Mouse (Mus musculus): ENCODE results near the gene Vmn1r148. TPM values are rescaled to one million over a fixed set of nuclear protein-coding genes. Genes with fewer than 3 reads are reported as not detected.

The Vmn1r148 gene
- polyA plus RNA-seq (2012; rRNA removed): not detected in 2 replicates

GRCm38 (mm10) chr7:22413283-22413682 is at the start of gene Vmn1r148:
Gene Vmn1r148 (plus strand): TSS chr7:22413583.

GRCm38 (mm10) chr7:22370939-22371338 is 42.4 kb upstream of the Vmn1r148 start, which contains the start of gene Gm8660:
Gene Gm8660 (minus strand): TSS chr7:22371039.

GRCm38 (mm10) chr7:22438129-22438528 is 24.7 kb downstream of the Vmn1r148 start, which contains the start of gene Vmn1r149:
Gene Vmn1r149 (minus strand): TSS chr7:22438229.

GRCm38 (mm10) chr7:22463975-22464374 is 50.6 kb downstream of the Vmn1r148 start, which contains the start of gene Gm10665:
Gene Gm10665 (minus strand): TSS chr7:22464075.

Other genes with a start within 250 kb of the Vmn1r148 start
- gene Vmn1r142, start 249.5 kb upstream of the Vmn1r148 start, polyA plus RNA-seq (2012; rRNA removed): not detected in 2 replicates
- not detected in 2 replicates for gene Vmn1r143, start 224.2 kb upstream of the Vmn1r148 start, polyA plus RNA-seq (2012; rRNA removed)
- not detected in 2 replicates for gene Gm8653, start 212.3 kb upstream of the Vmn1r148 start, polyA plus RNA-seq (2012; rRNA removed)
- gene Gm8453, start 184.1 kb upstream of the Vmn1r148 start, polyA plus RNA-seq (2012; rRNA removed): not detected in 2 replicates
- gene Gm4187, start 83.9 kb upstream of the Vmn1r148 start, polyA plus RNA-seq (2012; rRNA removed): not detected in 2 replicates
- gene Gm8660, start 42.5 kb upstream of the Vmn1r148 start, polyA plus RNA-seq (2012; rRNA removed): not detected in 2 replicates
- not detected in 2 replicates for gene Vmn1r149, start 24.6 kb downstream of the Vmn1r148 start, polyA plus RNA-seq (2012; rRNA removed)
- gene Gm10665, start 50.5 kb downstream of the Vmn1r148 start, polyA plus RNA-seq (2012; rRNA removed): not detected in 2 replicates
- not detected in 2 replicates for gene Vmn1r151, start 86.1 kb downstream of the Vmn1r148 start, polyA plus RNA-seq (2012; rRNA removed)
- not detected in 2 replicates for gene Vmn1r152, start 109.4 kb downstream of the Vmn1r148 start, polyA plus RNA-seq (2012; rRNA removed)
- gene Gm8677, start 121.3 kb downstream of the Vmn1r148 start, polyA plus RNA-seq (2012; rRNA removed): not detected in 2 replicates
- not detected in 2 replicates for gene Gm4201, start 151.8 kb downstream of the Vmn1r148 start, polyA plus RNA-seq (2012; rRNA removed)
- not detected in 2 replicates for gene Gm4565, start 174.5 kb downstream of the Vmn1r148 start, polyA plus RNA-seq (2012; rRNA removed)
- not detected in 2 replicates for gene Vmn1r155, start 244.4 kb downstream of the Vmn1r148 start, polyA plus RNA-seq (2012; rRNA removed)